Mouse (Mus musculus): ENCODE measurements around the gene Lrg1. TPM values are rescaled to one million over a fixed set of nuclear protein-coding genes. Genes with fewer than 3 reads are reported as not detected.

The Lrg1 gene
- not detected for polyA plus RNA-seq (2017; shearing (Covaris generic))

GRCm38 (mm10) chr17:56121826-56122225 is at the start of gene Lrg1:
Lrg1 (minus strand) TSS chr17:56122001.

GRCm38 (mm10) chr17:56162231-56162774 is 40.5 kb upstream of the Lrg1 start, which contains the start of gene Tnfaip8l1:
Tnfaip8l1 (plus strand) TSS chr17:56162477.

GRCm38 (mm10) chr17:56139858-56140595 is 18.2 kb upstream of the Lrg1 start, which contains the start of gene Sema6b:
Sema6b (minus strand) TSS chr17:56140343.

GRCm38 (mm10) chr17:56117251-56117710 is 4.5 kb downstream of the Lrg1 start, which contains the start of gene Plin5:
Plin5 (minus strand) TSS chr17:56117596.

GRCm38 (mm10) chr17:56109219-56110051 is 12.4 kb downstream of the Lrg1 start, which contains the start of gene Plin4:
Plin4 (minus strand) TSS chr17:56109803.

GRCm38 (mm10) chr17:56078880-56079795 is 42.7 kb downstream of the Lrg1 start, which contains the start of gene Hdgfl2:
Hdgfl2 (plus strand) TSS chr17:56079634.

GRCm38 (mm10) chr17:56074827-56075208 is 47.0 kb downstream of the Lrg1 start, which contains the start of gene Ubxn6:
Ubxn6 (minus strand) TSS chr17:56075028.

Other genes starting within 250 kb of the Lrg1 start
- 23.6 TPM for gene Zfp119a, start 243.1 kb downstream of the Lrg1 start, polyA plus RNA-seq (2017; shearing (Covaris generic))
- 29.5 TPM for gene Zfp959, start 229.9 kb downstream of the Lrg1 start, polyA plus RNA-seq (2017; shearing (Covaris generic))
- gene Zfp119b, start 172.5 kb downstream of the Lrg1 start, polyA plus RNA-seq (2017; shearing (Covaris generic)) = 11.9 TPM
- 82.9 TPM for gene Ebi3, start 169.4 kb downstream of the Lrg1 start, polyA plus RNA-seq (2017; shearing (Covaris generic))
- gene Yju2, start 162.9 kb downstream of the Lrg1 start, polyA plus RNA-seq (2017; shearing (Covaris generic)) = 32.8 TPM
- gene Shd, start 151.5 kb downstream of the Lrg1 start, polyA plus RNA-seq (2017; shearing (Covaris generic)) = not detected
- not detected for gene Fsd1, start 135.5 kb downstream of the Lrg1 start, polyA plus RNA-seq (2017; shearing (Covaris generic))
- 0.49 TPM for gene Stap2, start 116.4 kb downstream of the Lrg1 start, polyA plus RNA-seq (2017; shearing (Covaris generic))
- gene Mpnd, start 116.3 kb downstream of the Lrg1 start, polyA plus RNA-seq (2017; shearing (Covaris generic)) = 36.2 TPM
- 164 TPM for gene Sh3gl1, start 85.4 kb downstream of the Lrg1 start, polyA plus RNA-seq (2017; shearing (Covaris generic))
- gene Chaf1a, start 81.6 kb downstream of the Lrg1 start, polyA plus RNA-seq (2017; shearing (Covaris generic)) = 1.2 TPM
- gene Ubxn6, start 47.0 kb downstream of the Lrg1 start, polyA plus RNA-seq (2017; shearing (Covaris generic)) = 75.5 TPM
- 139 TPM for gene Hdgfl2, start 42.4 kb downstream of the Lrg1 start, polyA plus RNA-seq (2017; shearing (Covaris generic))
- not detected for gene Plin4, start 12.2 kb downstream of the Lrg1 start, polyA plus RNA-seq (2017; shearing (Covaris generic))
- gene Plin5, start 4.4 kb downstream of the Lrg1 start, polyA plus RNA-seq (2017; shearing (Covaris generic)) = not detected
- gene Sema6b, start 18.3 kb upstream of the Lrg1 start, polyA plus RNA-seq (2017; shearing (Covaris generic)) = not detected
- 34.1 TPM for gene Tnfaip8l1, start 40.5 kb upstream of the Lrg1 start, polyA plus RNA-seq (2017; shearing (Covaris generic))
- 60.7 TPM for gene Mydgf, start 61.9 kb upstream of the Lrg1 start, polyA plus RNA-seq (2017; shearing (Covaris generic))
- gene Dpp9, start 96.9 kb upstream of the Lrg1 start, polyA plus RNA-seq (2017; shearing (Covaris generic)) = 40.5 TPM
- gene Fem1a, start 134.8 kb upstream of the Lrg1 start, polyA plus RNA-seq (2017; shearing (Covaris generic)) = 3.4 TPM
- gene Ticam1, start 154.8 kb upstream of the Lrg1 start, polyA plus RNA-seq (2017; shearing (Covaris generic)) = 8.1 TPM
- 40.9 TPM for gene Plin3, start 170.9 kb upstream of the Lrg1 start, polyA plus RNA-seq (2017; shearing (Covaris generic))
- not detected for gene Arrdc5, start 178.3 kb upstream of the Lrg1 start, polyA plus RNA-seq (2017; shearing (Covaris generic))
- gene Uhrf1, start 181.3 kb upstream of the Lrg1 start, polyA plus RNA-seq (2017; shearing (Covaris generic)) = 25.1 TPM
- 15.9 TPM for gene Kdm4b, start 204.1 kb upstream of the Lrg1 start, polyA plus RNA-seq (2017; shearing (Covaris generic))

Measured in activated CD4-positive, CD25-positive, alpha-beta regulatory T cell, adult 9 weeks (primary cell).